Mouse (Mus musculus): ENCODE results near the gene Slc5a5. TPM values are rescaled to one million over a fixed set of nuclear protein-coding genes. Genes with fewer than 3 reads are reported as not detected.

The Slc5a5 gene
- total RNA-seq, 2 experiments from 2014 or later, result 0.07 TPM; not detected in 1

DNA sequence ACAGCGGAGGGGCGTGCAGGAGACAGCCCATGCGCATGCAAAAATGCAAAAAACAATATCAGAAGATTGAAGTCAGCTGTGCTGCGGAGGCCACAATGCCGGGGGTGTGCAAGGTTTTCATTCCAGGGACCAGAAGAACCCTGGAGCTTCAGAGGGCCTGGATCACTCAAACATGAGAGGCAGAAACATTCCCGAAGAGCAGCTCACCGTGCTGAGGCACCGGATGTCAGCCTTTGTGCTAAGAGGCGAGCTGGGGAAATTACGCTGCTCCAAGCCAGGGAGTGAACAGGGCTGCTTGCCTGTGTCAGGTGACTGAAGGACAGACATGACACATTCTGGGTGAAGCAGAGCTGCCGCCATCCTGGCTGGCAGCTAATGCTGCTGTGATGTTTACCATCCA lies 12.0 kb downstream of the Slc5a5 start:
- DNase-seq (ENCODE audit: low spot score), result no peak

DNA sequence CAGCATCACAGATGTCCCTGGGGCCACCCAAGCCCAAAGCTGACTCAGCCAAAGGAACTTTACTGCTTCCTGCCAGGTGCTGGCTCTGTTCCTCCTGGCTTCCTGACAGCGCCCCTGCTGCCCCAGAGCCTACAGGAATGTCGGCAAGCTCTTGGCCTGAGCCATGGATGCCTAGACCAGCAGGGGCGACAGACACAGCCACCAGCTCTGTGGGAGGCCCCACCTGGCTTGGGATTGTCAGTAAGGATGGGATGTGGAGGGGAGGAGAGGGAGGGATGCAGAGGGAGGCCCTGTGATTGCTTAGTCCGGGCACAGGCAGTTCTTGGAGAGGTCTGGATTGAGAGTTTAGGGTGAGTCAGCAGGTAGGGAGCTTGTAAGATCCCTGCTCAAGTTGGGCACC lies 12.4 kb downstream of the Slc5a5 start:
- no peak for DNase-seq (ENCODE audit: low spot score)

DNA sequence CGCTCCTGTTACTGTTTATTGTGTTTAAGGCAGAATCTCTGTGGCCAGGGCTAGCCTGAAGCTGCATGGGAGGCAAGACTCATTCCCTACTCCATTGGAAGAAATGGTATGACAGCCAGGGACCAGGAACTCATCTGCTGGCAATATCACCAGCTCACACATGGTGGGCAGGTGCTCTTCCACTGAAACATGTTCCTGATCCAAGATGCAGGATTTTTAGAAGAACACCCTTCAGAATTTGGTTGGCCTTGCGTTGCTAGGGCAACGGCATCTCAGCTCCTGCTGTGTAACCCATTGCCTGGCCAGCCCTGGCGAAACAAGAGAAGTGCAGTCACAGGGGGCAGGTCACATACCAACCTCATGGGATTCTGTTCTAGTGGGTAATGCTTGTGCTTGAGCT lies 13.1 kb downstream of the Slc5a5 start:
- DNase-seq (ENCODE audit: low spot score), result no peak

DNA sequence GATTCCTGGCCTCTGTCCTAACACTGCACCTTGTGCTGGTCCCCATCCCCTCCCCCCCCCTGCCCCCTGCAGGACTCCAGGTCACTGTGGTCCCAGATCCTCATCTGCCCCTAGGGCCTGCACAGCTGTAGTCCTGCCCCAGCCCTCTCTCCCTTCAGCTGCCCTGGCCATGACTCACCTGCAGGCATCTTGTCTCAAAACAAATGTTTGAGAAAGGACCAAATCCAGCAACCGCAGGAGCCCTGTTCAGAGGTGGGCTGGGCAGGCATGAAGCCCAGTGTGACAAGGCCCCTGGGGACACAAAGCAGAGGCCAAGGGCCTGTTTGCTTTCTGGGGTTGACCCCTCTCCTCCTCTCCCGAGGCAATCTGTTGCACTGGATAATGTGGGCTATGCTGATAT lies 14.4 kb downstream of the Slc5a5 start:
- DNase-seq (ENCODE audit: low spot score), result no peak

DNA sequence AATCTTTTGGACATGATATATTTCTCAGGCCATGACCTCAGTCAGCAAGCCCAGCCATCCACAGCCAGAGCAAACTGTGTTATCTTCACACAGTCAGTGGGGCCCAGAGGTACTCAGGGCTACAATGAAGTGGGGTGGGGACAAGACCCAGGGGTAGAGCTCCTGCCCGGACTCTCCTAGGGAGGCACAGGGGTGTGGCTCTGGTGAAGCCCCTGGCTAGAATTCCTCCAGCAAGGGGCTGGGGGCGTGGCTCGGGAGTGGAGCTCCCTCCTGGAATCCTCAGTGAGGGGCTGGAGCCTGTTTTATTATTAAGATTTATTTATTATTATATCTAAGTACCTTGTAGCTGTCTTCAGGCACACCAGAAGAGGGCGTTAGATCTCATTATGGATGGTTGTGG lies 16.2 kb downstream of the Slc5a5 start:
- no peak for DNase-seq (ENCODE audit: low spot score)

DNA sequence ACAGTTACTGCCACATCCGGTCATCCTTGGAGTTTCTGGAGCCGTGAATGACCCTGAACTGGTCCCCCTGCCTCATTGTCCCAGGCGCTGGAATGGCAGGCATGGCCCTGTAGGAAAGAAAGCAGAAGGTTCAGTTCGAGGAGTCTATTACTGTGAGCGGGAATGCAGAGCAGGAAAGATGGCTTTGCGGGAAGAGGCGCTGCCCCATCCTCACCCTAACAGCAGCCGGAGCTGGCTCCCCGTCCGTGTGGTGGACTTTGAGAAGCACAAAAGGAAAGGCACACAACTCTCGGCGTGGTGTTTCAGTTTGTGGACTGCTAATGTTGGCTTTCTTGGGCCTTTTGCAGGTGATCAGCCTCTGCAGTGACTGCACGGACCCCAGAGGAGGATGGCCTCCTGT lies 18.1 kb downstream of the Slc5a5 start:
- no peak for DNase-seq (ENCODE audit: low spot score)

DNA sequence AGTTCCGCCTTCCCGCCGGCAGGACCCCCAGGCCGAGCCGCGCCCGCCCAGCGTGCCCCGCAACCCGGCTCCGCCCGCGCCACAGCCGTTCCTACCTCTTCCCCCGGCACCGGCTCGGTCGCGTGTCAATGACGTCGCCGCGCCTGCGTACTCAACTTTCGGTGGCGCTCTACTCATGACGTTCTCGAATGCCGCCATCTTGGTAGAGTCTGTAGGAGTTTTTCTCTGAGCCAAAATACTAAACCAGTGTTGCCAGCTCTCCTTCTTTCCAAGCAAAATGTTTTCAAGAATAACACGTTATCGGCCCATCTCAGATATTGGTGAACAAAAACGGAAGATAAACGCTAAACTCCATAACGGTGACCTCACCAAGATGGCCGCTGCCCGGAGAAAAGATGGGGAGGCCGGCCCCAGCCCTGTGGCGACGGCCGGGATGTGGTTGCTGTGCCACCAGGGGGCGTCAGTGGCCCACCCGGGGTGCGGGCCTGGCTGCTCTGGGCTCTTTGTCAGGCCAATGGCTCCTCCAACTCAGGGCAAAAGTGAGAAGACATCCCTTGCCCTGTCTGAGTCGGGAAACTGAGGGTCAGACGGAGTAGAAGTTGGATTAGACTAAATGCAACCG lies 19.1 kb downstream of the Slc5a5 start, which contains the start of gene Ccdc124:
TSS of gene Ccdc124 (minus strand) at position 572 of the 622 bp plus-strand sequence.
- DNase-seq (ENCODE audit: low spot score), result peak; percentile 96

DNA sequence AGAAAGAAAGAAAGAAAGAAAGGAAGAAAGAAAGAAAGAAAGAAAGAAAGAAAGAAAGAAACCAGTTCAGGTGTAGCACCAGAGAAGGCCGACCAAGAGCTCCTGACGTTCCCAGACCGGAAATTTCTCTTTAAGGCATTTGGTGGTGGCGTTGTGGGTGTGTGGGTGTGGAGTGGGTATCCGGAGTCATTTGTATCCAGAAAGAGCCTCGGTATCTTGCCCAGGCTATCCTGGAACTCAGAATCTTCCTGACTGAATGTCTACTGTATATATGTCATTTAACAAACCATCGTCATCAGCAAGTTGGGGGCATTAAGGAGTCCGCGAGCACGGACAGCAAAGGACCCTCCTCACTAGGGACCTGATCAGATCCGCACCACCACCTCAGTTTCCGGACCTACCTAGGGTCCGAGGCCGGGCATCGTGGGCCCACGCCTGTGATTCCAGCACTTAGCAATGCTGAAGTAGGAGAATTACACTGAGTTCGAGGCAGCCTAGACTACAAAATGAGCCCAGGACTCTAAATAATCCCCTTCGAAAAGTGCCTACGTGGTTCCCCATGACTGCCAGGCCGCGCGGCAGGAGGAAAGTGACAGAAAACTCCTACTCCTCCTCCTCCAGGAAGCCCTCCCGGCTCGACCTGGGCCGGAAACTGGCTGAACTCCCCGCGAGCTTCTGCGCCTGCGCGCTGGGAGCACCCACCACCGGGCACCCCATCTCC lies 19.8 kb downstream of the Slc5a5 start:
- DNase-seq (ENCODE audit: low spot score), result no peak

DNA sequence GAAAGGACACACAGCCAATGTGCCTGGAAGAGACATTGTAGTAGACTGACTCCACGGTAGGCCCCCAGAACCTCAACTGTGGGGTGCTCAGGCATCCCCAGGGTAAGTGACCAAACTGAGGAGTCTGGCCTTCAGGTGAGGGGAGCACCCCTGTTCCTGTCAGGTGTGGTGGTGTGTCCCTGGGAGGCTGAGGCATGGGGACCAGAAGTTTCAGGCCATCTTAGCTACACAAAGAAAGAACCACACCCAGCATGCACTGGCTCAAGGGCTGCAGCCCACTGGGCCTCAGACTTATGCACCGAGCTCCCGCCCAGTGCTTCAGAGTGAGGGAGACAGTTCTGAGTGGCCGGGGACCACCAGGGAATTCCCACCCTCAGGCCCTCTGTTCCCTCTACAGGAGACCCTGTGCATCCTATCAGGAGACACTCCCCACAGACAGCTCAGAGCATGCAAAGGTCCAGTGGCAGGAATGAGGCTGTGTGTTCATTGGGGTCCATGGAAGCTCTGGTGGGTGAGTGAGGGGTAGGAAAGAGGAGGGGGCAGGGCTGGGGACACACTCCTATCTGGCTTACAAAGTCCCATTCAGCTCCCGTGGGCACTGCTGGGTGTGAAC lies 21.3 kb downstream of the Slc5a5 start:
- no peak for DNase-seq (ENCODE audit: low spot score)

DNA sequence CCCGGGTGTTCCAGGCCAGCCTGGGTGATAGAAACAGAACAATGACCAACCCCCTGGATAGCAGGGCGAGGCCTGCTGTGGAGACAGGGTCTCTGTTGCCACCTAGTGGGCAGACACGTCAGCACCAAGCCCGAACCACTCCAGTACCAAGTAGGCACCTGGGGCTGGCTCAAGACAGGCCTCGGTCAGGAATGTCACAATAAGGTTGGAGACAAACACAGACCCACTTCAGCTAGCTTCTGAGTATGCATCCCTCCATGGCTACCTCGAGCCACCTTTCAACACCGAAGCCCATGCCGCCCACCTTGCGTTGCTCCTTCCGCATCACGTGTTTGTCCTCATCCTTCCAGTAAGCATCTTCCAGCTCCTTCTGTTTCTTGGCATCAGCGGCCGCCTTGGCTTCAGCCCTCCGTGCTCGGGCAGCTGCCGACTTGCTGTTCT lies 22.9 kb downstream of the Slc5a5 start:
- DNase-seq (ENCODE audit: low spot score), result peak; percentile 71

DNA sequence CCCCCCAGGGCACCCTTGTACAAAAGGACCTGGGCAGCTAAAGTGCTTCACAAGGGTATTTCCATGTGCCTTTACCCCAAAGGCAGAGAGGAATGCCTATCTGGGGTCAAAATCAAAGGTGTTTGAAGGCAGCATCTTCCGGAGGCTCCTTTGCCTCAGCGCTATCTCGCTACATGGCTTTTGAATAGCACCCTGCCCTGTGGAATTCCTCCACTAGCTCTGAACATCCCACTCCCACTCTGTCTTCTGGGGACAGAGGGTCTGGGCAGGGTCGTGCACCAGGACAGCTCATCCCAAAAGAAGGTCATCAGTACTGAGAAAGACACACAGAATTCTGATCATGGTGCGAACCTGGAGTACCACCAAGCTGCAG lies 23.4 kb downstream of the Slc5a5 start:
- no peak for DNase-seq (ENCODE audit: low spot score)

DNA sequence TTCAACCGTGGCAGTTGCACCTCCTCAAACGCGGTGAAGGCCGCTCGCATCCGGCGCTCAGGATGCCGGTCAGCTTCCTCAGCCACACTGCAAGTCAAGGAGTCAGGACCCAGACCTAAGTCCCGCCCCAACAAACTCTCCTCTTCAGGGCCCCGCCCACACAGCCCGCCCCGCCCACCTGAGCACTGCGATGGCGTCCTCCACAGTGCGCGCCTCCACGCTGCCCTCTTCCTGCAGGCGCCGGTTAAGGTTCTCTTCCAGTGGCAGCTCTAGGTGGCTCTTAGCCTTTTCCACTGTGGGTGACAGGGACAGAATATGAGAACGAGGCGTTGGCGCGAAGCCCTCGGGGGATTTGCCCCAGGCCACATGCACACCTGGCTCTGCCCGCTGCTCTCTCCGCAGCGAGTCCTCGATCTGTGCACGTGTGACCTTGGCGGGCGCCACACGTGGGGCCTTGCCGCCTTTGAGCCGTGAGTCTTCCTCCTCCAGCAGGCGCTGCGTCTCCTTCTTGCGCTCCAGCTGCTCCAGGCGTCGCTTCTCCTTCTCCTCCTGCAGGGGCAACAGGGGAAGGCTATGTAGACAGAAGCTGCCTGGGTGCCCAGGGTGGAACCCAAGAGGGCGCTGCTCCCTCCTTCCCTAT lies 23.9 kb downstream of the Slc5a5 start:
- DNase-seq (ENCODE audit: low spot score), result no peak

DNA sequence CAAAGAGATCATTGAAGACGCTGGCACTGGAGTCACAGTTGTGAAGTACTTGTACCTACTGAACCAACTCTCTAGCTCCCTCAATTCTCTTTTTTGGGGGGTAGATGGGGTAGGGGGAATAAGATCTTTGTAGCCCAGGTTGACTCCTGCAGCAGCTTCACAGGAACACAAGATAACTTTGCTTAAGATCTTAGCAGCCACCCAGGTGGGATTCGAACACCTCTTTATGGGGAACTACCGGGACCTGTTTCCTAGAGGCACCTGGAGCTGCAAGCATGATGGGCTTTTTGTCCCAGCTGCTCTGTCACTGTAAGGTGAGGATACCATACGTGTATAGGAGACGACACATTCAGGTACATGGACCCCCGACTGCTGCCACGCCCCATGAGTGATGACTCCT lies 26.0 kb downstream of the Slc5a5 start:
- no peak for DNase-seq (ENCODE audit: low spot score)

DNA sequence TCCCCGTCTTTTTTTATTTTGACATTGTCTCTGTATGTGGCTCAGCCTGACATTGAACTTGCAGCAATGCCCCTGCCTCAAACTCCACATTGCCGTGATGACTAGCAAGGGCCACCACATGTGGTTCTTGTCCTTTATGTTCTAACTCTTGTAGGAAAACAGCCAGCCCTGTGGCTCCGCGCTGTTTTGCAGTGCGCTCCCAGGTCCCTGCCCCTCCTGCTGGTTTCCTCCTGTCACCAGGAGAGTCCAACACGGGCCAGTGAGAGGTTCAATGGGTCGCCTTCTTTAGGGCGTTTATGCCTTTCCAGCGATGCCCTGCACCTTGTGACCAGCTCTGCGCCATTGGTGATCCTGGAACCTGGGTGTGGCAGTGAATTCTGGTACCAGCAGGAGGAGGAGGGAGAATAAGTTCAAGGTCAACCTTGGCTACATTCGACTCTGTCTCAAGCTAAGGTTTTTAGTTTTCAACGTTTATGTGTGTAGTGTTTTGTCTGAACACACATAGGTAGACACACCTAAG lies 26.5 kb downstream of the Slc5a5 start:
- no peak for DNase-seq (ENCODE audit: low spot score)

DNA sequence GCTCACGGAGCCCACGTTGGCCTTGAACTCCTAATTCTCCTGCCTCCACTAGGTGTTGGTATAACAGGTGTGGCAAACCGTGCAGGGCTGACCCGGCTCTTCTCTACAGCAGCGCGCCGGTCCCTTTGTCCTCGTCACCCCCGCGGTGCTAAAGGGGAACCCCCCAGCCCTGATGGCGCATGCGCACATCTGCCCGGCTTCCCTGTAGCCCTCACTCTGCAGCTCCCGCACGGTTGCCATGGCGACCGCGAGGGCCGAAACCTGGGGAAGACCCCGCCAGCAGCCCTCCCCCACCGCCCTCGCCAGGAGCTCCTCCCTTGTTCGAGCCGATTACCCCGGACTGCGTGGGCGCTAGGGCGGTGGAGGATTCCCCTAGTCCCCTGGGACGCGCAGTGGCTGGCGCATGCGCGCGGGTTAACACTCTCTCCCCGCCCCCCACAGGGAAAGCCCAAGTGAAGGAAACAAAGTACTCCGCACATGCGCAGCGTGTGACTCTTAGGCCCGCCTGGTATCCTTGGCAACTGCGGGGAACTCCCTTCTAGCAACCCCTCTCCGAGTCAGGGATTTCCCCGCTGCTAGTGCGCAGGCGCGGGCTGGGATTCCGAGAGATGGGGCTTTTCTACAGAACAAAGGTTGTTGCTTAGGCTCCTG lies 27.1 kb downstream of the Slc5a5 start:
- peak; percentile 99 for DNase-seq (ENCODE audit: low spot score)

DNA sequence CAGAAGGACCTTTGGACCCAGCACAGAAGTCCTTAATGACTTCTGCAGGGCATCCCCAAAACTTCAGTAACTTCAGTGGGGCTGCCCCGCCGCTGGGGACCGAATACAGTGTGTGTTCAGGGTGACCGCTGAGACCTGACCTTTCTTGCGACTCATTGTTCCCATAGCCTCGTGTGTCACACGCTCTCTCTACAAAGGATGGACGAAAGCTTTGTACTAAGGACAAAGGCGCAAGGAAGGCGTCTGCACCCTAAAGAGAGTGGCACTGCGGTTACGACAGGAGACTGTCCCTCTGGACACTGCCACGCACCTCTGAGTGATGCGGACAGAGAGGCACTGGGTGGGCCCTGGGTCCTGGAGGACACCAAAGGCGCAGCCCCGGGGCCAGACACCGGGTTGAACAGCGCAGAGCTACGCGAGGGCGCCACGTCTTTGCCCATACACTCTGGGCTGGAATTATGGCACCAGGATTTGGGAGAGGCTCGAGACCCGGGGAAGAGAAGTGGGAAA lies 27.8 kb downstream of the Slc5a5 start:
- no peak for DNase-seq (ENCODE audit: low spot score)

DNA sequence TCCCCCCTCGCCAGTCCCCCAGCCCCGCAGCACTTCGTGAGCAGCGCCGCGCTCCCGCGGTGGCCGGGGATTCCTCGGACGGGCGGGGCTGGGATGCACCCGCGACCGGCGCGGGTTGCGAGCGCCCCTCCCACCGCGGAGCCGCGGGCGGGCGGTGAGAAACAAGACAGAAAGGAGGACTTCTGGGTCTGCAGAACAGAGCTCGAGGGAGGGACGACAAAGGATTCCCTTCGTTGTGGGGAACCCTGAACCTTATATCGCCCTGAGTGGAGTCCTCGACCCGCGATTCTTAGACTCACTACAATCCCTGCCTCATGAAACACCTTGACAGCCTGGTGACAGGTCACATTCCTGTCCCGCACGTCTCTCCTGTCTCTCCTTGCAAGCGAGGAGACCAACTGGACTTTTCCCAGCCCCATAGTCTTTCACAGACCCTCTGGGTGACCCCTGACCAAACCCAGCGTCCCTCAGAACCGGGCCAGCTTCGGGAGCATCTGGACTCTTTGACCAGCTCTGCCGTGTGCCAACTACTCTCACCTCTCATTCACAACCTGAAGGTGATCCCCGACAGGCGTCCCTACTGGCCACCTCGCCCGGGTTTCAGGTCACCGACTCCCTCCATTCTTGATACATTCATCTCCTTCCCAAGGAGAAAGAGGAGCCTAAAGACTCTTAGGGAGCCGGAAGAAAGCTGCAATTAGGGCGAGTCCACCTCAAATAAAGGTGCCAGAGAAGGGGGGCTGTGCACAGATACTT lies 28.4 kb downstream of the Slc5a5 start:
- DNase-seq (ENCODE audit: low spot score), result no peak

DNA sequence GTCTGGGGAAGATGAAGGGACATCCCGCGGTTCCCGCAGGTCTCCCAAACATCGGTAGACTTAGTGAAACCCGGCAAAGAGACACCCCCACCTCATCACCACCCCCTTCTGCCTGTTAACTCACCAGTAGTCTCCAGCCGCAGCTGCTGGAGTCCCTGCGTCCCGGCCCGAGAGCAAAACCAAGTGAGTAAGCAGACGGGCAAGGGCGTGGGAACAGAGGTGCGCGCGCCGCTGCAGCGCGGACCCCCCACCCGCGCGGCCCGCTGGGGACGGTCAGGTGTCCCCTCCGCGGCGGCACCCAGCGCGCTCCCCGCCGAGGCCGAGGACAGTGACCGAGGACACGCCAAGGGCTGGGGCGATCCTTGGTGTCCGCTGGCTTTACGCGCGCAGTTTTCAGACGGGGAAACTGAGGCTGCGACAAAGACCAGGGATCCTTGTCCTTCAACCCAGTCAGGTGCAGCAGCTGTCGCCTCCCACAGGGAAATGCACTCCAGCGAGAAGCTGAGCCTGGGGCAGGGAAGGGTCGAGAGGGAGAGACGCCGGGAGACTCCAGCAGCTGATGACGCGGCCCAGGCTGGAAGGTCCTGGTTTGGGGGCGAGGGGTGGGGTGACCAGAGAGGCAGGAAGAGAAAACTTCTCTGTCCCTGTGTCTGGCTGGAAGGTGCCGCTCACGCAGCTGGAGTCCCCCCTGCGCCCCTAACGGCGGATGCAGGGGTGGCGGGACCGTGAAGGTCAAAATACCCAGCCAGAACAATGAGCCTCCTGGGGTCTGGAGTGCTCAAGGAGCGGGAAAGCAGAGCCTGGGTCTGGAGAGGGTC lies 29.5 kb downstream of the Slc5a5 start, which contains the start of gene Kcnn1:
TSS of gene Kcnn1 (minus strand) at position 435 of the 818 bp plus-strand sequence.
- DNase-seq (ENCODE audit: low spot score), result no peak

DNA sequence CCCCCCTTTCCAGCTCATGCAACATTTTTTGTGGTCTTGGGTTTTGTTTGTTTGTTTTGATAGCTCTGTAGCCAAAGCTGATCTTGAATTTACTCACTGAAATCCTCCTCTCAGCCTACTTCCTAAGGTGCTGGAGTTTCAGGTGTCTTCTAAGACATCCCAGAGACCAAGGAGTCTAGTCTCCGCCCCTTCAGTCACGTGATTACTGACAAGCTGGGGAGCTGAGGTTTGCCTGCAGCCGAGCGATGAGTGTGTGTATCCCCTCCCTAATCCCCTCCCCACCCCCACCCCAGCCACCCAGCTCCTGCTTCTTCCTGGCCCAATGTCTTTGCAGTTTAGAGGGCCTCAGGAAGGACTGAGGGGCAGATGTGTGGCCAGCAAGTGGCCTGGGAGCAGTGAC lies 35.0 kb downstream of the Slc5a5 start:
- DNase-seq (ENCODE audit: low spot score), result no peak
